Mouse (Mus musculus) erythroblast, embryonic 14.5 days (primary cell): ENCODE measurements around the gene Csf2.

Experiments used
- GATA1 ChIP-seq: IDR thresholded peaks from 2 replicates; pipeline ENCODE4 v1.6.1; 2012; ENCODE audit warnings: low read length, inconsistent platforms, mixed read lengths
- TAL1 ChIP-seq: IDR thresholded peaks from 3 replicates; pipeline ENCODE4 v1.6.1; 2012; ENCODE audit warnings: low read length, inconsistent platforms, mixed read lengths

GRCm38 (mm10) chr11:54242494-54242893 lies 7.0 kb downstream of the Csf2 start:
- TF ChIP-seq TAL1: no peak
- no peak for TF ChIP-seq GATA1
